Mouse (Mus musculus): ENCODE measurements around the gene Hoxd3. TPM values are rescaled to one million over a fixed set of nuclear protein-coding genes. Genes with fewer than 3 reads are reported as not detected.

The Hoxd3 gene
- polyA plus RNA-seq, 1 experiment from 2014 or later: 3.3 TPM

GRCm38 (mm10) chr2:74745540-74746297 lies 34.0 kb downstream of the Hoxd3 start:
- WGBS: 5% methylated on average over 6 of the region's 6 CpGs
- H3K9ac ChIP-seq: no peak overlapping the region
- H3K27me3 ChIP-seq: peaks cover 98% of the 10 kb centered on the region
- no peak overlapping the region for H3K4me3 ChIP-seq
- H3K4me2 ChIP-seq: no peak overlapping the region
- H3K9me3 ChIP-seq: no peaks in the 10 kb centered on the region
- H3K27ac ChIP-seq: no peak overlapping the region
- ATAC-seq (ENCODE audit: insufficient number of reproducible peaks, insufficient read depth, low FRiP score, low TSS enrichment, low read depth): no peak
- peaks cover 20% of the 10 kb centered on the region for H3K4me1 ChIP-seq
- no peaks in the 10 kb centered on the region for H3K36me3 ChIP-seq

- 1% methylated on average over 58 of the region's 58 CpGs for WGBS
- H3K4me1 ChIP-seq: peaks cover 20% of the 10 kb centered on the region
- H3K36me3 ChIP-seq: no peaks in the 10 kb centered on the region
- ATAC-seq (ENCODE audit: insufficient number of reproducible peaks, insufficient read depth, low FRiP score, low TSS enrichment, low read depth): no peak
- no peaks in the 10 kb centered on the region for H3K9me3 ChIP-seq
- no peak overlapping the region for H3K9ac ChIP-seq
- no peak overlapping the region for H3K27ac ChIP-seq
- H3K4me3 ChIP-seq: peak overlapping the region; percentile 12
- peak overlapping the region; percentile 33; the same call in 1 of the 2 replicates for H3K4me2 ChIP-seq
- peaks cover 99% of the 10 kb centered on the region for H3K27me3 ChIP-seq
These were observed 34.7 kb downstream of the Hoxd3 start for GRCm38 (mm10) chr2:74746298-74746921.

GRCm38 (mm10) chr2:74747006-74747405 lies 35.3 kb downstream of the Hoxd3 start:
- H3K9ac ChIP-seq: no peak overlapping the region
- H3K27ac ChIP-seq: no peak overlapping the region
- no peak overlapping the region for H3K4me2 ChIP-seq
- no peaks in the 10 kb centered on the region for H3K36me3 ChIP-seq
- WGBS: 4% methylated on average over 24 of the region's 24 CpGs
- H3K4me3 ChIP-seq: 0 out of 2 replicates have a peak overlapping the region, but pooled peaks have one; percentile 12
- H3K9me3 ChIP-seq: no peaks in the 10 kb centered on the region
- peaks cover 20% of the 10 kb centered on the region for H3K4me1 ChIP-seq
- ATAC-seq (ENCODE audit: insufficient number of reproducible peaks, insufficient read depth, low FRiP score, low TSS enrichment, low read depth): no peak
- peaks cover 99% of the 10 kb centered on the region for H3K27me3 ChIP-seq

GRCm38 (mm10) chr2:74747661-74748141 lies 36.0 kb downstream of the Hoxd3 start:
- Histone ChIP-seq H3K36me3 (no peaks in the 10 kb centered on the region), H3K9ac (no peak overlapping the region), H3K4me2 (no peak overlapping the region), H3K4me3 (no peak overlapping the region), H3K9me3 (no peaks in the 10 kb centered on the region), H3K27ac (no peak overlapping the region), H3K27me3 (peaks cover 99% of the 10 kb centered on the region), H3K4me1 (peaks cover 22% of the 10 kb centered on the region)
- no peak for ATAC-seq (ENCODE audit: insufficient number of reproducible peaks, insufficient read depth, low FRiP score, low TSS enrichment, low read depth)
- 5% methylated on average over 11 of the region's 11 CpGs for whole genome bisulfite sequencing

- H3K9ac ChIP-seq: no peak overlapping the region
- no peaks in the 10 kb centered on the region for H3K9me3 ChIP-seq
- no peaks in the 10 kb centered on the region for H3K36me3 ChIP-seq
- ATAC-seq (ENCODE audit: insufficient number of reproducible peaks, insufficient read depth, low FRiP score, low TSS enrichment, low read depth): no peak
- H3K4me1 ChIP-seq: peaks cover 30% of the 10 kb centered on the region
- WGBS: 6% methylated on average over 9 of the region's 9 CpGs
- no peak overlapping the region for H3K4me2 ChIP-seq
- H3K27ac ChIP-seq: no peak overlapping the region
- no peak overlapping the region for H3K4me3 ChIP-seq
- H3K27me3 ChIP-seq: peaks cover 100% of the 10 kb centered on the region
These were observed 36.8 kb downstream of the Hoxd3 start for GRCm38 (mm10) chr2:74748436-74748995.

GRCm38 (mm10) chr2:74749337-74750121 lies 37.8 kb downstream of the Hoxd3 start:
- Histone ChIP-seq H3K4me1 (peaks cover 30% of the 10 kb centered on the region), H3K4me3 (peak overlapping the region; percentile 34), H3K9me3 (no peaks in the 10 kb centered on the region), H3K4me2 (peak overlapping the region; percentile 55), H3K27me3 (peaks cover 100% of the 10 kb centered on the region), H3K27ac (no peak overlapping the region), H3K36me3 (no peaks in the 10 kb centered on the region), H3K9ac (no peak overlapping the region)
- ATAC-seq (ENCODE audit: insufficient number of reproducible peaks, insufficient read depth, low FRiP score, low TSS enrichment, low read depth): 0 out of 2 replicates have a peak, but pooled peaks have one; percentile 46
- 1% methylated on average over 47 of the region's 47 CpGs for WGBS

- 16% methylated on average over 5 of the region's 5 CpGs for WGBS
- H3K27ac ChIP-seq: no peak overlapping the region
- H3K4me1 ChIP-seq: peaks cover 30% of the 10 kb centered on the region
- H3K9ac ChIP-seq: no peak overlapping the region
- H3K4me2 ChIP-seq: no peak overlapping the region
- H3K9me3 ChIP-seq: no peaks in the 10 kb centered on the region
- no peak overlapping the region for H3K4me3 ChIP-seq
- H3K27me3 ChIP-seq: peaks cover 100% of the 10 kb centered on the region
- no peaks in the 10 kb centered on the region for H3K36me3 ChIP-seq
- ATAC-seq (ENCODE audit: insufficient number of reproducible peaks, insufficient read depth, low FRiP score, low TSS enrichment, low read depth): no peak
These were observed 39.1 kb downstream of the Hoxd3 start for GRCm38 (mm10) chr2:74750731-74751250.

- WGBS: 77% methylated on average over 1 of the region's 1 CpGs
- ATAC-seq (ENCODE audit: insufficient number of reproducible peaks, insufficient read depth, low FRiP score, low TSS enrichment, low read depth): no peak
- H3K9me3 ChIP-seq: no peaks in the 10 kb centered on the region
These were observed 40.1 kb downstream of the Hoxd3 start for GRCm38 (mm10) chr2:74751861-74752260.

GRCm38 (mm10) chr2:74752431-74753174 lies 40.9 kb downstream of the Hoxd3 start:
- peak overlapping the region; percentile 36 for H3K4me3 ChIP-seq
- no peaks in the 10 kb centered on the region for H3K36me3 ChIP-seq
- H3K9me3 ChIP-seq: no peaks in the 10 kb centered on the region
- WGBS: 1% methylated on average over 45 of the region's 45 CpGs
- H3K27me3 ChIP-seq: peaks cover 99% of the 10 kb centered on the region
- peaks cover 22% of the 10 kb centered on the region for H3K4me1 ChIP-seq
- H3K9ac ChIP-seq: peak overlapping the region; percentile 62
- H3K27ac ChIP-seq: no peak overlapping the region
- peak overlapping the region; percentile 58 for H3K4me2 ChIP-seq
- ATAC-seq (ENCODE audit: insufficient number of reproducible peaks, insufficient read depth, low FRiP score, low TSS enrichment, low read depth): no peak

More at GRCm38 (mm10) chr2:74751861-74752260, 40.1 kb downstream of the Hoxd3 start:
- Histone ChIP-seq H3K4me1 (peaks cover 22% of the 10 kb centered on the region), H3K9ac (no peak overlapping the region), H3K27ac (no peak overlapping the region), H3K4me2 (no peak overlapping the region), H3K27me3 (peaks cover 100% of the 10 kb centered on the region), H3K4me3 (no peak overlapping the region), H3K36me3 (no peaks in the 10 kb centered on the region)

GRCm38 (mm10) chr2:74753175-74753523 lies 41.4 kb downstream of the Hoxd3 start:
- WGBS: 2% methylated on average over 25 of the region's 25 CpGs
- ATAC-seq (ENCODE audit: insufficient number of reproducible peaks, insufficient read depth, low FRiP score, low TSS enrichment, low read depth): no peak
- no peaks in the 10 kb centered on the region for H3K36me3 ChIP-seq
- peak overlapping the region; percentile 62; the same call in 1 of the 2 replicates for H3K9ac ChIP-seq
- no peak overlapping the region for H3K27ac ChIP-seq
- H3K9me3 ChIP-seq: no peaks in the 10 kb centered on the region
- H3K4me1 ChIP-seq: peaks cover 22% of the 10 kb centered on the region
- H3K4me2 ChIP-seq: peak overlapping the region; percentile 58
- H3K4me3 ChIP-seq: peak overlapping the region; percentile 36
- peaks cover 99% of the 10 kb centered on the region for H3K27me3 ChIP-seq

Measured in embryonic facial prominence, embryonic 13.5 days (tissue).